Mouse (Mus musculus) limb, embryonic 12.5 days (tissue): ENCODE data around the gene Gas2l2. TPM values are rescaled to one million over a fixed set of nuclear protein-coding genes. Genes with fewer than 3 reads are reported as not detected.

Source experiments
- ATAC-seq: fragments of 200-750 bp; cut with Nextera tagmentation; 2 replicates; pipeline ENCODE4 v1.8.0; 2017; ENCODE audit warnings: low read depth, moderate TSS enrichment; ENCODE audit not compliant: insufficient number of reproducible peaks, insufficient read depth, low FRiP score, low TSS enrichment
- H3K27ac ChIP-seq: fragments of 300-500 bp; sonication (generic); 2 replicates; pipeline ENCODE4 v1.5.1; 2016; ENCODE audit warnings: mild to moderate bottlenecking, moderate library complexity
- H3K27me3 ChIP-seq: fragments of 300-500 bp; sonication (generic); 2 replicates; pipeline ENCODE4 v1.6.1; 2016; ENCODE audit warnings: mild to moderate bottlenecking, moderate library complexity
- H3K36me3 ChIP-seq: fragments of 300-500 bp; sonication (generic); 2 replicates; pipeline ENCODE4 v1.6.1; 2016; ENCODE audit warnings: mild to moderate bottlenecking, moderate library complexity
- H3K4me1 ChIP-seq: fragments of 300-500 bp; sonication (generic); replicated peaks from 2 replicates; pipeline ENCODE4 v1.6.1; 2016
- H3K4me2 ChIP-seq: fragments of 300-500 bp; sonication (generic); 2 replicates; pipeline ENCODE4 v1.6.1; 2016; ENCODE audit warnings: mild to moderate bottlenecking, moderate library complexity
- H3K4me3 ChIP-seq: fragments of 300-500 bp; sonication (generic); replicated peaks from 2 replicates; pipeline ENCODE4 v1.5.1; 2016; ENCODE audit warnings: mild to moderate bottlenecking
- H3K9ac ChIP-seq: fragments of 300-500 bp; sonication (generic); replicated peaks from 2 replicates; pipeline ENCODE4 v1.6.1; 2016; ENCODE audit warnings: mild to moderate bottlenecking, moderate library complexity
- H3K9me3 ChIP-seq: fragments of 300-500 bp; sonication (generic); 2 replicates; pipeline ENCODE4 v1.6.1; 2016; ENCODE audit warnings: mild to moderate bottlenecking, moderate library complexity
- WGBS: fragments of 180-500 bp; shearing (Covaris S2); methylation state at CpG from one replicate; pipeline ENCODE4 v1.1.7; 2016; 5-methylcytosine and 5-hydroxymethylcytosine counted together
- polyA plus RNA-seq: library from polyadenylated mRNA; unstranded; fragments of >200 nt; fragmentation: Nextera tagmentation; extraction: Ambion mirVana; gene quantifications from 2 replicates; pipeline ENCODE4 v1.2.1, GENCODE M21; 2016

Gas2l2 gene
- polyA plus RNA-seq, 1 experiment from 2014 or later = not detected

DNA sequence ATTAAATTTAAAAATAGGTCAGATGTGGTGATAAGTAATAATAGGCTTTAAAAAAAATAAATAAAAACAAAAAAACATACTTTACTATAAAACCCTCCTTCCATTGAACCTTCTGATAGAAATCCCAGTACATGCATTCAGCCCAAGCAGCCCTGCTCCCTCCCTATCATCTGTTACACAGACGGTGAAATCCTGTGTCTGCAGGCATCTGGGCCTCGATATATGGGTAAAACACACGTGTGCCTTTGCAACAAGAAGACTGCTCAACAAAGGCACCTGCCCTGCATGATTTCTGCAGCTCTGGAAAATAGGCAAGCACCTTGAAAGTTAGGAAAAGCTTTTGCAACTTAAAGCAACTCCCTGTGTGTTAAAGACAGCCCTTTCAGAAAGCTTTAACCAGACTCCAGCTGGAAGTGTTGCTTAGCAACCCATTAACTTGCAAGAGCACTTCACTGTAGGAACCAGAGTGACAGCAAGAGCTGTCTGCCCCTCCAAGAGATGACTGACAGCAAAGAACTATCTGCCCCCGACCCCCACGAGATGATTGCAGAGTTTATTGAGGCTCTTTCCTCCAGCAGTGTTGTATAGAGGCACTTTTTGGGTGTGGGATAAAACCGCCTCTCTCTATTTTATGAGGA is 34.3 kb downstream of the Gas2l2 start:
- H3K27ac ChIP-seq = no peak overlapping the region
- no peak for ATAC-seq
- H3K4me3 ChIP-seq = no peak overlapping the region
- H3K36me3 ChIP-seq = peaks cover 71% of the 10 kb centered on the region
- H3K4me2 ChIP-seq = no peak overlapping the region
- no peaks in the 10 kb centered on the region for H3K4me1 ChIP-seq
- H3K9me3 ChIP-seq = no peaks in the 10 kb centered on the region
- H3K9ac ChIP-seq = no peak overlapping the region
- WGBS = 50% methylated on average over 6 of the region's 6 CpGs
- H3K27me3 ChIP-seq = no peaks in the 10 kb centered on the region

DNA sequence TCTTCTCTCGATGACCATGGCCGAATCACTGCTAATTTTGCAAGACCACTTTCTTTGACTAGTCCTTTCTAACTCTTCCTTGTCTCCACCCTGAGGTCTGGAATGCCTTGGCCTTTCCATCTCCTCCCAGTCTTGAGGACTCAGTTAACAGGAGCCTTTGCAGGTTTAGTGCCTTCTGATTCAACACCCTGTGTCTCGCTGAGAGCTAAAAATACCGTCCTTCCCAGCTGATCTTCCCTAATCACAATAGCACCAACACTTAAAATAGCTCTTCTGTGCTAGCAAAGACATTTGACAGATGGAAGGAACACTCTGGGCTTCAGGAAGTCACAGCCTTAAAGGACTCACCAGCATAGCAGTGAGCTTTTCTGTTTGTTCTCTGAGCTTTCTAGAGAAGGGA is 36.2 kb downstream of the Gas2l2 start:
- Histone ChIP-seq H3K9me3 (no peaks in the 10 kb centered on the region), H3K4me2 (no peak overlapping the region), H3K36me3 (peaks cover 67% of the 10 kb centered on the region), H3K27ac (no peak overlapping the region), H3K27me3 (no peaks in the 10 kb centered on the region), H3K4me1 (no peaks in the 10 kb centered on the region), H3K9ac (no peak overlapping the region), H3K4me3 (no peak overlapping the region)
- WGBS = 88% methylated on average over 4 of the region's 4 CpGs
- no peak for ATAC-seq

DNA sequence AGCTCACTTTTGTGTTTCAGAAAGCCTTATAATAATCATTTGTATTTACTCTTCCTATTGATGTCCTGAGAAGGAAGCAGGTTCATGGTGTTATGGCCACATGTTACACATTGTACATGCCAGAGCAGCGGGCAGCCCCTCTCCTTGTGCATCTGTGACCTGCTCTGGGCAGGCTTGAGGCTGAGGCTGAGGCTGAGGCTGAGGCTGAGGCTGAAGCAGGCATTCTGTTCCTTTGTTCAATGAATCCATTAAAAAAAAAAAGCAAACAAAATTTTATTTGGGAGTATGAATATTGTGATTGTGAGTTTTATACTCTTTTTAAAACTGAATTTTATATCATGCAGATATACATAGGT is 45.7 kb downstream of the Gas2l2 start:
- H3K4me2 ChIP-seq = no peak overlapping the region
- H3K9me3 ChIP-seq = no peaks in the 10 kb centered on the region
- H3K4me3 ChIP-seq = no peak overlapping the region
- no peak overlapping the region for H3K9ac ChIP-seq
- H3K36me3 ChIP-seq = peaks cover 18% of the 10 kb centered on the region
- H3K27ac ChIP-seq = no peak overlapping the region
- H3K27me3 ChIP-seq = no peaks in the 10 kb centered on the region
- H3K4me1 ChIP-seq = 0 out of 2 replicates have a peak, but pooled peaks cover 4% of the 10 kb centered on the region
- no peak for ATAC-seq
- WGBS = 85% methylated on average over 1 of the region's 1 CpGs

DNA sequence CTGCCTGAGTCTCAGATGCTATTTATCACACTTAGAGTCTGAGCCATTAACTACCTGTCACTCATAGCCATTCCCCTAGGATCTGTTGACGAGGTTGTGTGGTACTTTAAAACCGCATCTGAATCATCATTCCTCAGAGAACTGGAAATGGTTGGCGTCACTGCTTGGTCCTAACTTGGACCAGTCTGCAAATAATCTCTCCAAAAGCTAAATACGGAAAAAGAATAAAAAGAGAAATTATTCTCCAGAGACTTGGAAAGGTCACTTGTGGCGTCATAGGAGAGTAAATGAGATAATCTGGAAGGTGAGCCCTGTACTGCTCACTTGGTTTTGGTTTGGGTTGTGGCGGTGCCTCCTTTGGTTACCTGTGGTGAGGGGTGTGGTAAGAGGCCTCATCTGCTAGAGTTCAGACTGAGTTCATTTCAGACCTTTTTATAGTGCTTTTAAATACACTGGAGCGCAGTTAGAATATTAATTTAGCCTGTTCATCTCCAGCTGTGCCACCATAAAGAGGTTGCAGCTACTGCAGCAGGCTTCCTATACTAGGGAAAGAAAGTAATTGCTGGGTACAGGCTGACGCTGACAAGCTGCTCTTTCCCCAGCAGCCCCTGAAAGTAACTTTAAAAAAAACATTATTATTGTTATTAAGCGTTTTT is 46.3 kb downstream of the Gas2l2 start:
- ATAC-seq = no peak
- Histone ChIP-seq H3K4me3 (no peak overlapping the region), H3K4me2 (no peak overlapping the region), H3K9me3 (no peaks in the 10 kb centered on the region), H3K4me1 (0 out of 2 replicates have a peak, but pooled peaks cover 4% of the 10 kb centered on the region), H3K27ac (no peak overlapping the region), H3K36me3 (peaks cover 14% of the 10 kb centered on the region), H3K9ac (no peak overlapping the region), H3K27me3 (no peaks in the 10 kb centered on the region)
- 64% methylated on average over 9 of the region's 9 CpGs for WGBS

DNA sequence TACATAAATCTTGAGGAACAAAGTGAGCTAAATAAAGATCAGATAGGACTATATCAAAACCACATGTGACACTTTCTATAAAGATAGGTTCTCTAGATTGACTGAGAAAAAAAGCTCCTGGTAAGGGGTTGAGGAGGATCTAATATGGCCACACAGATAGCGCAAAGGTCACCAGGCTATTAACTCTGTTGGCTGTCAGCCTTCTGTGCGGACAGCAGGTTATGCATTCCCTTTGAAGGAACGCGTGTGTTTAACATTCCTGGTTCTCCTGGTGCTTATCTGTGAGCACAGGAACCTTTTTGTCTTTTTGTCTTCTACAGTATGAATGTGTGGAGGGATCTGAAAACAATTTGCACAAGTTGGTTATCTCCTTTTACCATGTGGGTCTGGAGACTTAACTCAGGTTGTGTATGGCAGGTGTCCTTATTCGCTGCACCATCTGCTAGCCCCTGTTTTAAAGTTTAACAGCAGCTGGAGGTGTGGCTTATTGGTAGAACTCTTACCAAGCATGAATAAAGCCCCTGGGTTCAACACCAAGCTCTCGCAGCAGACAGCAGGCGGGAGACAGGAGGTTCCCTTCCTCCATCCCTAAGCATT is 49.4 kb downstream of the Gas2l2 start:
- 54% methylated on average over 7 of the region's 7 CpGs for WGBS
- H3K9me3 ChIP-seq = no peaks in the 10 kb centered on the region
- 0 out of 2 replicates have a peak, but pooled peaks cover 4% of the 10 kb centered on the region for H3K4me1 ChIP-seq
- H3K4me3 ChIP-seq = no peak overlapping the region
- H3K27ac ChIP-seq = no peak overlapping the region
- no peak overlapping the region for H3K4me2 ChIP-seq
- no peaks in the 10 kb centered on the region for H3K27me3 ChIP-seq
- no peak overlapping the region for H3K9ac ChIP-seq
- no peak for ATAC-seq
- peaks cover 31% of the 10 kb centered on the region for H3K36me3 ChIP-seq

Other genes with a start within 250 kb of the Gas2l2 start
- gene Slfn3, start 238.1 kb downstream of the Gas2l2 start, polyA plus RNA-seq = 0.49 and 0.77 TPM in 2 replicates
- gene Slfn14, start 142.7 kb downstream of the Gas2l2 start, polyA plus RNA-seq = 0.63 and 0.88 TPM in 2 replicates
- 56.1 and 62.6 TPM in 2 replicates for gene Ap2b1, start 130.4 kb downstream of the Gas2l2 start, polyA plus RNA-seq
- 11.8 and 13.7 TPM in 2 replicates for gene Pex12, start 126.9 kb downstream of the Gas2l2 start, polyA plus RNA-seq
- 3.4 and 3.6 TPM in 2 replicates for gene Rasl10b, start 20.3 kb downstream of the Gas2l2 start, polyA plus RNA-seq
- gene 1700020L24Rik, start 8.2 kb upstream of the Gas2l2 start, polyA plus RNA-seq = 0.44 TPM in 1 of 2 replicates, not detected in the other
- 4.2 and 4.5 TPM in 2 replicates for gene Mmp28, start 33.6 kb upstream of the Gas2l2 start, polyA plus RNA-seq
- gene Taf15, start 43.6 kb upstream of the Gas2l2 start, polyA plus RNA-seq = 12.0 and 18.6 TPM in 2 replicates
- gene Heatr9, start 92.7 kb upstream of the Gas2l2 start, polyA plus RNA-seq = not detected in 2 replicates
- not detected in 2 replicates for gene Ccl5, start 101.1 kb upstream of the Gas2l2 start, polyA plus RNA-seq
- 0.56 and 0.81 TPM in 2 replicates for gene Ccl9, start 149.2 kb upstream of the Gas2l2 start, polyA plus RNA-seq
- gene Ccl6, start 163.6 kb upstream of the Gas2l2 start, polyA plus RNA-seq = 0.46 and 0.63 TPM in 2 replicates
- gene Rpl9-ps1, start 216.2 kb upstream of the Gas2l2 start, polyA plus RNA-seq = not detected in 2 replicates
- 0.29 TPM in 1 of 2 replicates, not detected in the other for gene Ccl3, start 219.9 kb upstream of the Gas2l2 start, polyA plus RNA-seq
- gene Ccl4, start 233.1 kb upstream of the Gas2l2 start, polyA plus RNA-seq = 0.46 and 1.0 TPM in 2 replicates